Mouse (Mus musculus) megakaryocyte, embryonic 14.5 days (primary cell): ENCODE data around the gene Brd4.

Experiments
- FLI1 ChIP-seq: IDR thresholded peaks from 2 replicates; pipeline ENCODE4 v1.6.1; 2012; ENCODE audit warnings: low read length, inconsistent platforms, mixed read lengths
- GATA1 ChIP-seq: IDR thresholded peaks from 3 replicates; pipeline ENCODE4 v1.6.1; 2012; ENCODE audit warnings: mixed read lengths, low read length, inconsistent platforms, borderline replicate concordance

GRCm38 (mm10) chr17:32315560-32315959 lies 31.0 kb upstream of the Brd4 start:
- no peak for TF ChIP-seq GATA1
- no peak for TF ChIP-seq FLI1
